Mouse (Mus musculus): Measurements from ENCODE around the gene Pnma5.
"Not testable (repeated sequence)": the region's sequence is repeated elsewhere in the genome, so short reads cannot be mapped to it uniquely, and the experiment has no call there.

Pnma5 gene

DNA sequence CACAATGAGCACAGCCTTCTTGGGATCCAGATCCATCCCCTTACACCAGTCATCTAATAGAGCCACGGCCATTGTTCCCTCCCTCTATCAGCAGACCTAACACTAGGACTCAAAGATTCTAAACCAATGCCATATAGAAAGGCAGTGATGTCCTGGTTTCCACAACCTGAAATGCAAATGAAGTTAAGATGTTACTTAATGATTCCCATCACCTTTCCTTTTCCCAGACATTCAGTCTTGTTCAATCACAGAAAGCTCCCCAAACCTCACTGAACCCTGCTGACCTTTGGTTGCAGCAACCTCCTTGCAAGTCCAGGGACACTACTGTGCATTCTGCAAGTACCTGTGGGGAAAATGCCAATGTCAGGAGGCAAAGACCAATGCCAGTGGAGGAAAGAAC lies at the start of gene Pnma5:
Pnma5 (minus strand) TSS at position 101 of the 400 bp plus-strand sequence.
- DNase-seq (ENCODE audit: extremely low spot score) = no peak

DNA sequence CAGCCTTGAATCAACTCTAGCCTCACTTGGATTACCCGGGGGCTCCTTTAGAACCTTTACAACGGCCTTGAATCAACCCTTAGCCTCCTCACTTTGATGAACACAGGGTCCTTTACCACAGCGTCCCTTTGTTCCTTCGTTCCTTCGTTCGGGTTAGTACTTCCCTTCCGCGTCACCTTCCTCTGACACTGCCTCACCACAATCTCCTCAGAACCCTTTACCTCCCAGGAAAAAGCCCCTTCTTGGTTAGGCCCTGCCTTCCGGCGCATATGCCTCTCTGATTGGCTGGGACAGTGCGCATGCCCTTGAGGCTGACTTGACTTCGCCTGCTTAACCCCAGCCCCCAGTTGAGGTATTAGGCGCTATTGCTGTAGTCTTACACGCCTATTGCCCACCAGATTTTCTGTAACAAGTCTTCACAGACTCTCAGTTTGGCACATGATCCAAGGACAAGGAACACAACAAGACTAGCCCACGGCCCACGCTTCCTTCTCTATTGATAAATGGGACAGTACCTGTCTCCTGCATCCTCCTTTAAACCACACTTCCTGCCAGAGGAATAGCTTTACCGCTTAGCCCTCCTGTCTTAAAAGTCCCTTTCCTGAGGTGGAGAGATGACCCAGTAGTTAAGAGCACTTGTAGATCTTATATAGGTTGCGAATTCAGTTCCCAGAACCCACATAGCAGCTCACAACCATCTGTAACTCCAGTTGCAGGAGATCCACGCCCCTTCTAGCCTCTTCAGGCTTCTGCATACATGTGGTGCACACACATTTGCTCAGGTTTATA lies 45.6 kb upstream of the Pnma5 start, which contains the start of gene Xlr4a:
Xlr4a (minus strand) TSS at position 212 of the 789 bp plus-strand sequence.
- DNase-seq (ENCODE audit: extremely low spot score) = not testable (repeated sequence)

DNA sequence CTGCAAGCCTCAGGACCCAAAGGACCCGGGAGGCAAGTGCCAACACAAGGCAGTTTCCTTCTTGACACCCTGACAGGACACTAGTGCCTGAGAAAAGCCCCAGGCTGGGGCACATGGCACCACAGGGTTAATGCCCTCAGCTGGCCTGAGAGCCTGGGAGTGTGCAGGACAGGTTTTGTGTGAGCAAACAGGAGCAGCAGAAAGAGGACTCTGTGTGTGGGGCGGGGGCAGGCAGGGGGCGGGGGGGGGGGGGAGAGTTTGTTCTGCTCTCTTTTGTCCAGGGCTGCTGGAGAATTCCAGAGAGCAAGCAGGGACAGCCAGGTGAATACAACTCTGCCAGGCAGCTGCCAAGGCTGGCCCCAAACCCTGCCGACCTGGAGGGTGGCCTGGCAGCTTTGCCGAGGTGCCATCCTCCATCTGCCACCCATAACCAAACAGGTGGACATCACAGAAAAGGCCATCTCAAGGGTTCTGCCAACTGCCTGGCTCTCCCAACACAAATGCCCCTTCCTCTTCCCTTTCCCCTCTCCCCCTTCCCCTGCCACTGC lies 29.9 kb upstream of the Pnma5 start:
- DNase-seq (ENCODE audit: extremely low spot score) = not testable (repeated sequence)

DNA sequence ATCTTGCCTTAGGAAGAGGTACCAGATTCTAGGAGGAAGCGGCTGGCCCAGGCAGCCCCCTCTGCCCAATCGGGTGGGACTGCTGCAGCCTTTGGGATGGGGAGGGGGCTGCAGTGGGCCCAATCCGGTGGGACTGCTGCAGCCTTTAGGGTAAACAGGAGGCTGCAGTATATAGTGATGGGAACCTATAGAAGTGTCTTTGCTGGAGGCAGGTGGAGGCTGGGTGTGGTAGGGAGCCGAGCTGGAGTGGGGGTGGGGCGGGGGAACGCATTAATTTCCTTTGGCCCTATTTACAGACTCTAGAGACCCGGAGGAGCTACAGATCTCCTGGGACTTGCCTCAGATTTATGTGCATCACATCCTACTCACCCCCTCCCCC lies 27.5 kb upstream of the Pnma5 start, which contains the start of gene Pnma3:
Pnma3 (plus strand) TSS at position 373 of the 379 bp plus-strand sequence.
- no peak for DNase-seq (ENCODE audit: extremely low spot score)

DNA sequence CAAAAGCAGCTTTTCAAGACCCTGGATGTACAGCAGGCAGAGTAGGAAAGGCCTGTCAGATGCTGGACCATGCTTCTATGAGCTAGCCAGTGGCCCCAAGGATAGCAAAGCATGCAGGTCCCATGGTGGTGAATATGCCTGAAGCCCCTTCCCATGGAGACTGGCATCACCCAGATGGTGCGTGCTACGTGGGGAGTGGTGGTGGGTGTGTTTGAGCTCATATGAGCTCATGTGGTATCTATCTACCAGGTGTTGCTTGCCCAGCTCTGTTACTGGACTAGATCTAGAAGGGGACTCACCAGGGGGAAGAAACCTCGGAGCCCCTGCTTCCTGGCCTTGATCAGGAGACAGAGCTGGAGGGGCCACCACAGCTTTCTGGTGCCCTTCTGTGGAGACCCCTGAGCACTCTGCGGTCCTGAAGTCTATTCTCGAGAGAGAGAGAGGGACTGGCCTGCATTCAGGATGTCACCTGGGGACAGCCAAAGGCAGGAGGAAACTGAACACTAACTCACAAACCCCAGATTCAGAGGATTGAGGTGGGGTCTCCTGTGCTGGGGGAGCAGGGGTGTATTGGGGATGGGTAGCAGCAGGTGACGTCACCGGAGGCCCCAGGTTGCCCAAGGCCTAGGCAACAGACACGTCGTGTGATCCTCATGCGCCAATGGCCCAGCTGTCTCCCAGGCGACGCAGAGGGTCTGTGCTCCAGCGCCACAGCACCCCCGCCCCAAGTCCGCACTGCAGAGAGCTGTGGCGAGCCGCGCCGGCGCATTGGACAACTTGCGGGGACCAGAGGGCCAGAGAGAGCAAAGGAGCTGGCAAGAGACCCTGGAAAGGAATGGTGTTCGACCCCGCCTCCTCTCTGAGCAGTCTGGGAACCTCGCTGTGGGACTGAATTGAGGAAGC lies 26.9 kb upstream of the Pnma5 start:
- peak; percentile 24 for DNase-seq (ENCODE audit: extremely low spot score)

DNA sequence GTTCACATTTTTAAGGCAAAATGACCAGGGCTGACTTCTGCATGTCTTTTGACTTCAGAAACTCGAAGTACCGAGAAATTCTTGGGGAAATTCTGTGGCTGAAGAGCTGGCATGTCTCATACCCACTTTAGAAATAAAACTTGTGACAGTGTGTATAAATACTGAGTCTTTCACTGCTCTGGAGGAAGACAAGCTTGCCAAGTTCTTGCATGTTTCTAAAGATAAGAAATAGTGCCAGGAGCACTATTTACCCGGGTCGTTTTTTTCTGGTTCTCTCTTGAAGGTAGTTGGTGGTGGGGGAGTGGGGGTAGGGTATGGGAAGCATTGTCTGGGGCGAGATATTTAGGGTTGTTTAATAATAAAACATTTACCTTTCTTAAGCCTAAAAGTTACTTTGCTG lies 25.4 kb upstream of the Pnma5 start:
- DNase-seq (ENCODE audit: extremely low spot score) = no peak

DNA sequence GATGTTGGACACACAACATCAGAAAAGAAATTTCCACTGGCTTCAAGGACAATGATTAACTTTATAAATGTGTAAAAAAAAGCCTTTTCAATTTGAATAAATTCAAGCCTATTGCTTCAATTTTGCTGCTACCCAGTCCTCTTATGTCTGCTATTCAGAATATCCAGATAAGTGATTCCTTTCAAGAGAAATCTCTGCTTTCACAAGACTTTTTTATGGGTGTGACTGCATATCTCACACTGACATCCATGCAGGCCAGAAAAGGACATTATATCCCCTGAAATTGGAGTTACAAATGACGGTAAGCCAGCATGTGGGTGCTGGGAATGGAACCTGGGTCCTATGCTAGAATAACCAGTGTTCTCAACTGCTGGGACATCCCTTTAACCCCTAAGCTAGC lies 24.6 kb upstream of the Pnma5 start:
- DNase-seq (ENCODE audit: extremely low spot score) = no peak

DNA sequence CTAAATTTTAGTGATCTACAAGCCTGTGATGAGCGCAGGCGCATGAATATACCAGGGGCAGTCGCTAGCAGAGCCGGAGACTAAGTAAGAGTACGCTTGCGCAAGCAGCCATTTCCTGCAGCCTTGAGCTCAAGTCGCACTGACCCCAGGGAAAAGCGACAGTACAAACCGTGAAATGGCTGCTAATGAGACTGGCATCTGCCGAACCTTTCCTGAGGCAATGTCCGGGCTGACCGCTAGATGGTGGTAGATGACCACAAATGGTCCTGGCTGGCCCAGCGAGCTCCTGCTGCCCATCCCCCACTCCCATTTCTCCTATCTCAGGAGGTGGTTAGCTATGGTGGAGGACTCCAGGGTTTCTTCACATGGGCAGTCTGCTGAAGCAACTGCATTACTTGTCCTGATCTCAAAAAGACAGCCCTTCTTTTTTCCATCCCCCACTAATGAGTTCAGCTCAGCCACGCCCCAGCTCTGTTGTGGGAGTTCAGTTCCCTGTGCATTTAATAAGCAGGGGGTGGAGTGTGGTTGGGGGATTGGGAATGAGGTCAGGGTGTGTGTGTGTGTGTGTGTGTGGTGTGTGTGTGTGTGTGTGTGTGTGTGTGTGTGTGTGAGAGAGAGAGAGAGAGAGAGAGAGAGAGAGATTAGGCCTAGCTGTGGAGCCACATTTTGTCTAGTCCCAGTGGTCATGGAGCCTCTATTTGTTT lies 17.1 kb upstream of the Pnma5 start:
- peak; percentile 89 for DNase-seq (ENCODE audit: extremely low spot score)

DNA sequence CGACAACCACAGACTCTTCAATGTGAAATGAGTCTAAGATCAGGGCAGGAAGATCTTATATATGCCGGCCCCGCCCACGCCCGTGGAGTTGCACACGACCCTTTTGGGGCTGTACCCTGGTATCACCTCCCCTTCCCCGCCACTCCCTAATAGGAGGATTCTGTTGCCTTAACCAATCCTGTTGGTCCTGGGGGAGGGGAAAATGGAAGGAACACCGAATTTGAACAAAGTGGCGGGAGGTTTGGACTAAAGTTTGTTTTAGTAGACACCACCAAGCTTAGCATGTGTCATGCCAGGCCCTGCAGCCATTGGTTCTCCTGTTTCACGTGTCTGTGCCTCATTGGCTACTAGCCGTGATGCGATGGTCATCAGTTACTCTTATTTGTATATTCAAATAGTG lies 2.8 kb upstream of the Pnma5 start:
- DNase-seq (ENCODE audit: extremely low spot score) = no peak

DNA sequence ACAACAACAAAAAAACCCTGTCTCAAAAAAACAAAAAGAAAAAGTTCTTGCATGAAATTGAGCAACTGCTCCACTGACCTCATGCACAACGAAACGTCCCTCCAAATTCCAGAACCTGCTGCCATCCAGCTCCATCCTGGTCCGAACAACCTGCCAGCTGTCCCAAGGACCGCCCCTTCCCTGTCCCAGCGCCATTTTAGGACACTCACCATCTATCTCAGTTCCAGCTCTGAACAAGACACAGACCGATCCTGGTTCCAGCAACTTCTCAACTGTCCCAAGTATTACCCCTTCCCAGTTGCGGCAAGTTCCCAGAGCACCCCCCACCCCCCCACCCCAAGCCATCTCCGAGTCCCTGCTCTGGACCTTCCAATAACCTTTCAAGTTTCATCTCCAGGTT lies 1.9 kb upstream of the Pnma5 start:
- no peak for DNase-seq (ENCODE audit: extremely low spot score)

DNA sequence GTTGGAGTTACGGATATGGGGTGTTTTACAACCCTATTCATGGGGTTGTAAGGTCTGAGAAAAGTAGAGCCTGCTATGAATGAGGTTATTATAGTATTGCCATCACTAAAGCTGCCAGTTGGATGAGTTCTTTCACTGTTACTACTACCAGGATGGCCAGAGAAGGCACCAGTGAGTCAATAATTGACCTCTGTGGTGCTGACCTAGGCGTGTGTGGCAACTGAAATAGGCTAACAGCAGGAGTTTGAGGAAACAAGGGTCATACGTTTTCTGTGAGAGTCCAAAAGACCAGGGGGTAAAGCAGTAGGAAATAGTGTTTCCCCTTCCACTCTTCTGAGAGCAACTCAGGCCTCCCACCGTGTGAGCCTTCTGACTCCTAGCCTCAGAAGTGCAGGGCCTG lies 24.1 kb downstream of the Pnma5 start:
- DNase-seq (ENCODE audit: extremely low spot score) = no peak

DNA sequence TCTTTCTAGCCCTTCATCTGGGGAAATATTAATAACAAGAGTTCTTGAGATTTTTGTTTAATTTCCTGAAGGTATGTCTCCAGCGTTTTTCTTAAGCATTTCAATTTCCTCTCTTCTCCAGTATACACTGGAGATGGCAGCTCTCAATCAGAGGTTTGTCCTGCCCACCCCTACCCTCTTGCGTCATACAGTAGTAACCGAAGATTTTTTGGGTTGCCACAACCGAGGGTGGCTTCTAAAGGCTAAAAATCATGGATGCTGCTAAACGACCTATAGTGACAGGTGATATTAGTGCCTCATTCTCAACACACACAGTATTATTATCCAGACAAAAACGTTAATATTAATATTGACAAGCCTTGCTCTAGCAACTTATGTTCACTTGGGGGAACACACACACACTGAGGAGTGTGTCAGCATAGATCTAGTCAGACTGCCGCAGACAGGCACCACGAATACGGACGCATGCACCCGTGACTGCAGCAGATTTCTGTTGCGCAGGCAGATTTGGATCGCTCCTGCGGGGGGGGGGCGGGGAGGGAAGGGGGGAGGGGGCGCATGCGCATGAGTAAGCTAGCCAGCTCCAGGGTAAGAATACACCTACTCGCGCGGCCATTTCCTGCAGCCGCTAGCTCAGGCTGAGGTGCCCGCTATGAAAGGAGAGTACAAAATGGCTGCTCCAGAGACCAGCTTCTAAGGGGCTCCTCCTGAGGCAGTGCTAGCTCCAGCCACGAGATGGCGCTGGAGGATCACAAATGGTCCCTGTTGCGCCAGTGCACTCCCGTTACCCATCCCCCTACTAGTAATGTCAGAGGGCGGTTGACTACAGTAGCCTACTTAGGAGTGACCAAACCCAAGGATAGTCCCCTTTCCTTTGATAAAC lies 29.1 kb downstream of the Pnma5 start:
- peak; percentile 90 for DNase-seq (ENCODE audit: extremely low spot score)

DNA sequence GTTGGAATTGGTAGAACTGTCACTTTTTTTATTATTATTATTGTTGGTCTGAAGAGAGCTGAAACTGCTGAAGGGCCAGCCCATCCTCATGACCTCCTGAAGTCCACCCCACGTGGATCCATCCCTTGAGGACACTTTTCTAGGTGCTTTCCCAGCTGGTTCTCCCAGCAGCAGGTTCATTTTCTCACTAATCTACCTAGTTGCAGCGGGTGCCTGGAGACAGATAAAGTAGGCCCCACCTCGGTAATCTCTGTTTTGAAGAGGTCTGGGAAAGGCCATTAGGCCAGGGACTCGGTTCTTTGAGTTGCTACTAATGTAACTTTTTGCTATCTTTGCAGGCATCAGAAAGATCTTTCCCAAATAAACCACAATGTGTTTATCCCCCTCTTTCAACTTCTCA lies 31.2 kb downstream of the Pnma5 start:
- no peak for DNase-seq (ENCODE audit: extremely low spot score)

DNA sequence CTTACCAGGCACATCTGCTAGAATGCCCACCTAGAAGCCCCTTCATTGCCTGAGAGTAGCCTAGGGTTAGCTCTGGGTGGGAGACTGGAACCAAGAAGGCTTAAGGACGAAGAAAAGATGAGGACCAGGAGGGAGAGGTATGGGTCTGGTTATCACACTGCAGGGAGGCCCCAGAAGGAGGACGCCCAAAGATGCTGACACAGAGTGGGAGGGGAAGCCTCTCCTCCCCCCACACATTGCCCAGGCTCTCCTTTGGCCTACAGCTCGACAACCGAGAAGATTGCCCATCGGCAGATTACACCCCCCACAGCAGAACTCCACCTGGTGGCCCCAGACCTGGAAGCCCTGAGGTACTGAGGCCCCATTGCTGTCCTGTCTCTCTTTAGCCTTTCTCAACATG lies 33.8 kb downstream of the Pnma5 start:
- no peak for DNase-seq (ENCODE audit: extremely low spot score)

DNA sequence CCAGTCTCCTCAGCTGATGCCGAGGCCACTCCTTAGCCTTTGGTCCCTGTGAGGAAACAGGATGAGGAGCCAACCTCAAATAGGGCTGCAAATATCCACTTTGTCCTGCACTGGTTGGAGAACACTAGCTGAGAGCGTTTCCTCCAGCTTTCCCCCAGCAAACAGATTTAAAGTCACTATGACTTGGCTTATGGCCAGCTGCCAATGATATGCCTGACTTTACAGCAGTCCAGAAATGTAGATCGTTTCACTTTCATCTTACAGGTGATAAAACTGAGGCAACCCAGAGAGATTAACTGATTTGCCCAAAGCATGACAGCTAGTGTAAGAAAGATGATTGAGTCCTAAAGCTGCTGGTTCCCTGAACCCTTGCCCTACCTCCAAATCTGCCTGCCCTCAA lies 41.4 kb downstream of the Pnma5 start:
- DNase-seq (ENCODE audit: extremely low spot score) = no peak

DNA sequence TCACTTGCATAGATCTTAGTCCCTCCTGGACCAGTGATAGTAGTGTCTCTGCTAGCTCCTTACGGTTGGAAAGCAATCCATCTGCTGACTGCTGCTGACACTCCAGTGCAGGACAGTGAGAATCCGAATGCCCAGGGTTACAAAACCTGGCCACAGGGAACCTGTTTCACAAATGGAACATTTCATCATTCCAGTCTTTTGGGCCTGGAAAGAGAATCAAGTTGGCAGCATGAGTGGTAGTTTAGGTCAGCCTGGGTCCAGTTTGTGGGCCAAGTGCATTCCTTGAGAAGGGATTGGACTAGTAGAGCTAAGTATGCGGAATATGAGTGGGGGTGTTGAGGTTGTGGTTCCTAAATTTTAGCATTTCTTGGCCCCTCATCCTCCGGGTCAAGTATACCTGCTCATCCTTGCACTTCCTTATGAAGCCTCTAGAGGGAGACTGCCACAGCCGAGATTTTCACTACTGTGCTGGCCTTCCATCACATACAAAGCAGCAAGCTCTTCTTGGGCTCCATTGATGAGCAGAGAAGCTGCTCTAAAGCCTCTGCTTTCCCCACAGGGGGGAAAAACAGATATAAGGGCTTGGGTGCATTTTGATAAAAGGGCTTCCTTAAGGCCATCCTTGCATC lies 44.5 kb downstream of the Pnma5 start:
- DNase-seq (ENCODE audit: extremely low spot score) = no peak

DNA sequence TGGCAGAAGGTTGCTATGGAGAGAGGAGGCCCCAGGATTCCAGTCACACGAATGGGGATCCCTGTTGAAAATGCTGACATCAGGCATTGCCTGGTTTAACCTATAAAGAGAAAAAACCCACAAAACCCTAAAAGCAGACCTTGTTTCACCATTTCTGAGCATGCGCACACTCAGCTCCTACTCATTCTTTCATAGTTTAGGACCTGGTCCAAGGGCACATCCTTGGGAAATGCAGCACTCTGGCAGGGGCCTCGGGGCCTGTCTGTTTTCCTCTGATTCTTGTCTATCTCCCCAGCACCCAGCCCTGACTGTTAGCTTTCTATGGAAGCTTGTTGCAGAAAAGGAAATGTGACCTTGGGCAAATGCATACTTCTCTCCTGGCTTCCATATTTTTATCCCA lies 46.3 kb downstream of the Pnma5 start:
- DNase-seq (ENCODE audit: extremely low spot score) = no peak

DNA sequence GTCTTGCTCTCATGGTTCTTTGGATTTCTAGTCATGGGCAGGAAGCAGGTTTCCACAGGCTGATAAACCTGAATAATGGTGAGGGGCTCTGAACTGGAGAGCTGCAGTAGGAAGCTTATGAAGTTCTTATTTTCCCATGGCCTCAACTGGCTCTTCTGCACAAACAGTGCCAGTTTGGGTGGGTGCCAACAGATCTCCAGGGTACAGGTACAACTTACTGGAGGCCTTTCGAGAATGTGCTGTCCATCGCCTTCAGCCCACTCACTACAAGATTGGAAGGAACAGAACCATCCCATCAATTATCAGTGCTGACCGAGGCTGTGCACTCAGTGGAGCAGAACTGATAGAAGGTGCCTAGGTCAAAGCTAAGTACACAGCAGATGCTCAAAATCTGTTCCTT lies 48.5 kb downstream of the Pnma5 start:
- DNase-seq (ENCODE audit: extremely low spot score) = no peak

DNA sequence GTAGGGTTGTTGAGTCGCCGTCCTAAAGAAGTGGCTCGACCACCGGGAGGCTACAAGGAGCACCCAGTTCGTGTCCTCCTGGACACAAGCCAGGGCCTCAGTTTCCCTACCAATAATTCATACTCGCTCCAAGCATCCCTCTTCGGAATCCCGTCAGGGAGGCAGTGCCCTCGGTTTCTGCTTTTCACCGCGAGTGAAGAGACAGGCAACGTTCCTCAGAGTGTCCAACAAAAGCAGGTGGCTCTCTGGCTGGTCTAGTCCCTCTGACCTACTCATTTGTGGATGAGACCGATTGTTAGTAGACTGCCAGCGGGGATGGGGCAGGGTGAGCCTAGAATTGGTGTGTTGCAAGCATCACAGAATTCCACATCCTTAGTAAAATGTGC lies 49.4 kb downstream of the Pnma5 start:
- DNase-seq (ENCODE audit: extremely low spot score) = no peak

DNA sequence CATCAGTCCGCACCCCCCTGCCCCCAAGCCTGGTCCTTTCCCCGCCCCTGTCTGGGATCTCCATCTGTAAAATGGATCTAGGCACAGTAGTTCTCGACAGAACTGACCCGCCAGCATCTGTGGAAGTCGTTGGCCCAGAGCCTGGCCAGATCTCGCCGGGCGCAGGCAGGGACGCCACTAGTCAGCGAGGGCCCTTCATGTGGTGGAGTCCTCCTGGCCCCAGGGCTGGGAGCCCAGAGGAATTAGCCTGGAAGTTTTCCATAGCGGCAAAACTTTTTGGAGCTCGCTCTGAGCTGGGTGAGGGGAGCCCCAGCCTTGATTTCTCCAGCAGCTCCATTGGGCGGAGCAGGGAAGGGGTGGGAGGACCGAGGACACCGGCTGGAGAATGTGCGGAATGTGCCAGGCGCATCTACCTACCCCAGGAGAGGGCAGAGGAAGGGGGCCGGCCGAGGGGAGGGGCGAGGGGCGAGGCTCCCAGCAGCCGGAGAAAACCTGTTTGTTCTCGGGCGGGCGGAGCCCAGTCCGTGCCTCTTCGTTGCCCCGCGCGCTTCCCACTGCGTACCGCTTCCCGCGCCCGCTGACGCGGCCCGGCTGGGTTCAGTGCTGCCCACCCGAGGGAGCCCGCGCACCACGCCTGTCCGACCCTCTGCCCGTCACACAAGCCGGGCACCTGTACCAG lies 49.9 kb downstream of the Pnma5 start, which contains the start of gene Zfp185:
Zfp185 (plus strand) TSS at position 499 of the 679 bp plus-strand sequence.
- peak; percentile 74 for DNase-seq (ENCODE audit: extremely low spot score)

All from embryo, embryonic 9.5 days (tissue).